Mouse (Mus musculus) midbrain, embryonic 16.5 days (tissue): Measurements from ENCODE around the gene G530012D18Rik. TPM values are rescaled to one million over a fixed set of nuclear protein-coding genes. Genes with fewer than 3 reads are reported as not detected.
"Not testable (repeated sequence)": the region's sequence is repeated elsewhere in the genome, so short reads cannot be mapped to it uniquely, and the experiment has no call there.

Source experiments
- ATAC-seq: fragments of 200-750 bp; cut with Nextera tagmentation; 2 replicates; pipeline ENCODE4 v1.8.0; 2017; ENCODE audit warnings: moderate TSS enrichment
- H3K27ac ChIP-seq: fragments of 300-500 bp; sonication (generic); 2 replicates; pipeline ENCODE4 v1.5.1; 2014; ENCODE audit warnings: mild to moderate bottlenecking, low read length, mixed read lengths
- H3K27me3 ChIP-seq: fragments of 300-500 bp; sonication (generic); 2 replicates; pipeline ENCODE4 v1.6.1; 2014; ENCODE audit warnings: low read depth, low read length, mixed read lengths; ENCODE audit not compliant: control insufficient read depth, insufficient read depth
- H3K36me3 ChIP-seq: fragments of 300-500 bp; sonication (generic); 2 replicates; pipeline ENCODE4 v1.6.1; 2014; ENCODE audit warnings: mild to moderate bottlenecking, low read length, moderate library complexity, mixed read lengths; ENCODE audit not compliant: control insufficient read depth, insufficient read depth
- H3K4me1 ChIP-seq: fragments of 300-500 bp; sonication (generic); 2 replicates; pipeline ENCODE4 v1.6.1; 2014; ENCODE audit warnings: mild to moderate bottlenecking, low read length, mixed read lengths; ENCODE audit not compliant: control insufficient read depth, insufficient read depth
- H3K4me2 ChIP-seq: fragments of 300-500 bp; sonication (generic); 2 replicates; pipeline ENCODE4 v1.6.1; 2014; ENCODE audit warnings: mild to moderate bottlenecking, low read length, mixed read lengths
- H3K4me3 ChIP-seq: fragments of 300-500 bp; sonication (generic); 2 replicates; pipeline ENCODE4 v1.5.1; 2014; ENCODE audit warnings: low read depth, mild to moderate bottlenecking, low read length, moderate library complexity, mixed read lengths
- H3K9ac ChIP-seq: fragments of 300-500 bp; sonication (generic); 2 replicates; pipeline ENCODE4 v1.6.1; 2014; ENCODE audit warnings: low read depth, low read length, mixed read lengths
- H3K9me3 ChIP-seq: fragments of 300-500 bp; sonication (generic); replicated peaks from 2 replicates; pipeline ENCODE4 v1.6.1; 2014; ENCODE audit warnings: mild to moderate bottlenecking, low read length, mixed read lengths; ENCODE audit not compliant: control insufficient read depth, poor library complexity, severe bottlenecking
- WGBS: fragments of 180-500 bp; shearing (Covaris S2); extraction: QIAGEN DNeasy Blood & Tissue Kit; methylation state at CpG from one replicate; pipeline ENCODE4 v1.1.7; 2014; 5-methylcytosine and 5-hydroxymethylcytosine counted together
- polyA plus RNA-seq: library from polyadenylated mRNA; unstranded; fragments of >200 nt; fragmentation: Nextera tagmentation; extraction: Ambion mirVana; gene quantifications from 2 replicates; pipeline ENCODE4 v1.2.1, GENCODE M21; 2015

The G530012D18Rik gene
- polyA plus RNA-seq, 1 experiment from 2014 or later, result not detected

GRCm38 (mm10) chr1:85580148-85580534, 4.7 kb downstream of the G530012D18Rik start:
- H3K9ac ChIP-seq, H3K27me3 ChIP-seq, H3K4me3 ChIP-seq, H3K27ac ChIP-seq, H3K9me3 ChIP-seq, H3K36me3 ChIP-seq, H3K4me2 ChIP-seq, H3K4me1 ChIP-seq: not testable (repeated sequence)
- ATAC-seq, result peak; percentile 42; the same call in 1 of the 2 replicates
- WGBS, result 89% methylated on average over 2 of the region's 4 CpGs

- H3K27ac ChIP-seq, H3K4me2 ChIP-seq, H3K4me1 ChIP-seq, H3K36me3 ChIP-seq, H3K27me3 ChIP-seq, H3K9ac ChIP-seq, H3K9me3 ChIP-seq, H3K4me3 ChIP-seq: not testable (repeated sequence)
- ATAC-seq, result 0 out of 2 replicates have a peak, but pooled peaks have one; percentile 51
- WGBS, result 61% methylated on average over 3 of the region's 3 CpGs
Observed at GRCm38 (mm10) chr1:85580578-85580977, 5.1 kb downstream of the G530012D18Rik start.

GRCm38 (mm10) chr1:85581518-85581917, 6.0 kb downstream of the G530012D18Rik start:
- not testable (repeated sequence) for ATAC-seq, H3K27me3 ChIP-seq, H3K9me3 ChIP-seq, H3K9ac ChIP-seq, H3K4me2 ChIP-seq, H3K4me3 ChIP-seq, H3K36me3 ChIP-seq, H3K4me1 ChIP-seq, H3K27ac ChIP-seq
- WGBS, result 33% methylated on average over 5 of the region's 5 CpGs

- H3K27ac ChIP-seq, H3K4me1 ChIP-seq, H3K4me3 ChIP-seq, H3K9ac ChIP-seq, H3K36me3 ChIP-seq, H3K9me3 ChIP-seq, ATAC-seq, H3K27me3 ChIP-seq, H3K4me2 ChIP-seq: not testable (repeated sequence)
- WGBS, result 64% methylated on average over 1 of the region's 2 CpGs
Observed at GRCm38 (mm10) chr1:85588697-85589096, 13.2 kb downstream of the G530012D18Rik start.

GRCm38 (mm10) chr1:85592526-85592925, 17.1 kb downstream of the G530012D18Rik start:
- H3K9me3 ChIP-seq, H3K4me1 ChIP-seq, H3K4me3 ChIP-seq, H3K27ac ChIP-seq, H3K4me2 ChIP-seq, H3K36me3 ChIP-seq, H3K9ac ChIP-seq, ATAC-seq, H3K27me3 ChIP-seq: not testable (repeated sequence)
- 84% methylated on average over 8 of the region's 8 CpGs for WGBS

GRCm38 (mm10) chr1:85598271-85599012, 23.0 kb downstream of the G530012D18Rik start, which contains the start of gene Sp110:
Gene Sp110 (minus strand): TSS chr1:85598817.
- not testable (repeated sequence) for H3K4me3 ChIP-seq, H3K9ac ChIP-seq, H3K36me3 ChIP-seq, H3K27me3 ChIP-seq, H3K27ac ChIP-seq, H3K9me3 ChIP-seq, H3K4me1 ChIP-seq, H3K4me2 ChIP-seq, ATAC-seq
- whole genome bisulfite sequencing, result 76% methylated on average over 15 of the region's 17 CpGs

- not testable (repeated sequence) for H3K4me2 ChIP-seq, H3K36me3 ChIP-seq, H3K4me3 ChIP-seq, H3K27ac ChIP-seq, H3K4me1 ChIP-seq, H3K9me3 ChIP-seq, H3K27me3 ChIP-seq, ATAC-seq, H3K9ac ChIP-seq
- no CpG with 5 or more reads among the region's 5 CpGs for WGBS
Observed at GRCm38 (mm10) chr1:85600078-85600477, 24.6 kb downstream of the G530012D18Rik start, which contains the start of gene Sp140. Gene Sp140 (plus strand): TSS chr1:85600378.

GRCm38 (mm10) chr1:85600794-85601193, 25.3 kb downstream of the G530012D18Rik start:
- H3K36me3 ChIP-seq, H3K9me3 ChIP-seq, H3K27ac ChIP-seq, H3K4me3 ChIP-seq, H3K27me3 ChIP-seq, ATAC-seq, H3K4me2 ChIP-seq, H3K4me1 ChIP-seq, H3K9ac ChIP-seq: not testable (repeated sequence)
- WGBS, result 69% methylated on average over 4 of the region's 4 CpGs

- H3K36me3 ChIP-seq, H3K27me3 ChIP-seq, ATAC-seq, H3K4me1 ChIP-seq, H3K27ac ChIP-seq, H3K4me3 ChIP-seq, H3K9ac ChIP-seq, H3K9me3 ChIP-seq, H3K4me2 ChIP-seq: not testable (repeated sequence)
- no CpG with 5 or more reads among the region's 1 CpGs for WGBS
Observed at GRCm38 (mm10) chr1:85604341-85604740, 28.9 kb downstream of the G530012D18Rik start.
